Mouse (Mus musculus) thymus, postnatal 36 days (tissue): ENCODE results near the gene Nedd9.
A peak's percentile ranks its signal among the peaks of the same experiment; 100 is the strongest.

Experiments
- DNase-seq, 2 experiments: peaks; one replicate each; pipeline ENCODE4 v3.0.0; 2022; ENCODE audit warnings: mixed read lengths in 2 of 2

Gene Nedd9

DNA sequence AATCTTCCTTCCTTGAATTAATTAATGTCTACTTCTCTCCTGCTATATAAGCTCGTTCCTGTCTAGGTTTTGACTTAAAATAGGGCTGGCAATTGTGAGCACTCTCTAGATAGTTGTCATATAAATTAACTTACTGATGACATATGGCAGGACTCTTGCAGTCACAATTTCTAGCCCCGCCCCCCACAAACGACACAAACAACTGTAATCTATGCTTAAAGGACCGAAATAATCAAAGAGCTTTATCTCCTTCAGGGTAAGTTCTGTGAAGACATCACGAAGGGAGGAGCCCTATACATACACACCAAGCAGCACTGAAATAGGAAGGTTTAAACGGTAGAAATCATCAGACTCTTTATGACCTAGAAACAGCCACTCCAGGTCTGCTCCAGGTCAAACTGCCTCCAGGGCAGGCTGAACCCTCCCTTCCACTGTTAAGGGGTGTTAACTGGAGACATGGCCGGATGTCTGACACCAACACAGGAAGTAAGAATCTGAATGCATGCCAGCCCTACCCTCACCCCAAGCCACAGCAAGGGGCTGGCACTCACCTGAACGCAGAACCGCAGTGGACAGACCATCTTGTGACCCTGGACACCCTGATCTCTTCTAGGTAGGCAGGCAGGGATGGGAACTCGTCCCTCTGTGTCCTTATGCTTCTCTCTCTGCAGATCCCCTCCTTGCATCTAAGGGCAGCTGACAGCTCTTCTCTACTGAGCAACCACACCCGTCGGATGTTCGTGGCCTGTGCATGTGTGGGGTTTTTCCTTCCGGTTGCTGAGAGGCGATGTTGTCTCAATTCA, at the start of gene Nedd9:
Nedd9 (minus strand) TSS at position 757 of the 803 bp plus-strand sequence.
- peak; percentile 81 to 87 for DNase-seq

DNA sequence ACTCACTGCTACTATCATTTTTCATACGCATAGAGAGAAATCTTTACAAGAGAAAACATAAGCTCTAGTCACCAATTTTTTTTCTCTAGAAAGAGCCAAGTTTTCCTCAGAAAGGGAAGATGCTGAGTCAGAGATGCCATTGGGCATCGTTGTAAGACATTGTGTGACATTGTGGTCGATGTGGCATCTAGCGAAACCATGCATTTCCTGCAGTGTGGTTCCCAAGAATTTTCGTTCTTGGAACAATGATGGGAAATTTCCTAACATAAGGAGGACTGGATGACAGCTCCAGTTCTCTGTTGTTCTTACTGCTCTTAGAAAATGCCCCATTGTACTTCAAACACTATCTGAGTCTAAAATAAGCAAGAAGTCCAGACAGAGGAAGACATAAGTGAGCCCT, 45.5 kb upstream of the Nedd9 start:
- no peak for DNase-seq

DNA sequence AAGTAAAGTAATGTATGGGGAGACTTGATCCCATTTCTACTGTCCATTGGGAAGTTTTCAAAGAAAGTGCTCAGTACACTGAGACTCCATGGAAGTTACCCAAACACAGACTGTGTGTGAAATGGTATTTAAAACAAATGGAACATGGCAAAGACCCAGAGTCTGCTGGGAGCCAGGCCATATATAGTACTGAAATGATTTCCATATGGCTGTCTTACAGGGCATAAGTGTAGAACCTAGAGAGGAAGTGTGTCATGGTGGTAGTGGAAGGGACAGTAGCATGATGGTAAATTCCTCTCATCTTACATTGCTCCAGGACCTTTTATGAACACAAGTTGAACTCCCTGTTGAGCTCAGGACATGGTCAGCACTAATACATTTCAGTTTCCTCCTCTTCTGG, 43.2 kb upstream of the Nedd9 start:
- DNase-seq = no peak

DNA sequence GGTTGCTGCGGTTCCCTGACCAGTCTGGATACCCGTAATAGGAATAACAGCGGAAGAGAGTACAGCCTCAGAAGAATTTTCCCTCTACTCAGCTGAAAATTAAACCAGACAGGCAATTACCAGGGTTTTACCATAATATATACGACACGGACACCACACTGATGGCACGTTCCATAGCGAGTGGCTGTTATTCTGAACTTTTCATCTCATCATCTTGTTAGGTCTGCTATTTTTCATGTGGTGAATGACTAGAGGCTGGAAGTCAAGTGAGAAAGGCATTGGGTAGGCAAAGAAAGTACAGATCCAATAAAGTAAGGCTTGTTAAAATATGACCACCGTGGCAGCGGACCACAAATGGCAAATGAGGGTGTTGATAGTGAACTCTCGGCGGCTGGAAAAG, 37.0 kb upstream of the Nedd9 start:
- DNase-seq = no peak

DNA sequence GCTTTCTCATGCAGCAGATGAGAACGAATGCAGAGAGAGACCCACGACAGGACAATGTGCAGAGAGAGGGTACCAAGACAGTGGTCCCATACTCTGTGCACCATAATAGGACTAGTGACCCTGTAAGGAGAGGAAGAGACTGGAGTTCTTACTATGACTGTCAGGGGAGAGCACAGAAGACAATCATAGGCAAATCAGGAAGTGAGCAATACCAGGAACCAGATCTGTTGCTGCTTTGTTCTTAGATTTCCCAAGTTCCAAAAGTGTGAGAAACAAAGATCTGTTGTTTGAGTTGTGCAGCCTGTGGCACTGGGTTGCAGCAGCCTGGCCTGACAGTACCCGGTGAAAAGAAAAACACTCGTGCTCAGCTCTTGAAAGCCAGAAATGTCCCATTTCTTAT, 34.1 kb upstream of the Nedd9 start:
- no peak for DNase-seq

DNA sequence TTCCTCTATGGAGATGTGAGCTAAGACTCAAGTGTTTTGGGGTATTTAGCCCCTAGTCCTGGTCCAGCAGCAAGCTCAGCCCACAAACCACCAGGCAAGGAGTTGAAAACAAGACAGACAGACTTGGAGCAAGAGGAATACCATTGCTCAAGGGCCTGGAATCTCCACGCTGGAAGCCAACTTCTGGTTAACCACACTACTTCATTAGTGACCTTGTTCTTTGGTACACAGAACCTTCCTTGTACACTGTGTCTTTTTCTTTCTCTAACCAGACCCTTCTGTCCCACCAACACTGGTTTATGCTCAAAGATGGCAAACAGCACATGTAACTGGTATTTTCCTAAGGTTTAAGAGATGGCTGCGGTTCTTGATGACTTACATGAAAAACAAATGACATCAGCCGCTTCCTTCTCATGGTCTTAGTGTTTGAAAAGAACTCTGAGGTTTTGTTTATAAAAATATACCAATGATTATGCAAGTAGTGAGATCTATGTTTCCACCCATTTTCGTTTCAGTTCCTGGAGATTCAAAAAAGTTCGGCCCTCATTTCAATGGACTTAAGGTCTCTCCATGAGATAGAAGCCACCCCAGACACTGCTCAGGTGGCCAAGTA, 33.5 kb upstream of the Nedd9 start:
- DNase-seq = no peak

DNA sequence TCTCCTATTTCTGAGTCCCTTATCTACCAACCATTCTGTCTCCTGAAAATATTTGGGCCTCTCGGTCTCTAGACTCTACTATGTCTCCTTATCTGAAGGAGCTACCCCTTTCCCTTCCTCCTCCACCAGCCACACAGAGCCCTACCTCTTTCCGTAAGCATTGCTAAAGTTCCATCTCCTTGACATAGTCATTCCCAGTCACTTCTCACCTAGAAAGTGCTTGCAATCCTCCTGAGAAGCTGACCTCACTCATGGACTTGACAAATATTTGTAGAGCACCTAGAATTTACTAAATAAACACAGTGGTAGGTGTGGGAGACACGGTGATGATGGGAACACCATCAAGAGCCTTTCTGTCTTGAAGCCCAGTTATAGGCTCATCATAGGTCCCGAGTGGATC, 32.6 kb upstream of the Nedd9 start:
- no peak for DNase-seq

DNA sequence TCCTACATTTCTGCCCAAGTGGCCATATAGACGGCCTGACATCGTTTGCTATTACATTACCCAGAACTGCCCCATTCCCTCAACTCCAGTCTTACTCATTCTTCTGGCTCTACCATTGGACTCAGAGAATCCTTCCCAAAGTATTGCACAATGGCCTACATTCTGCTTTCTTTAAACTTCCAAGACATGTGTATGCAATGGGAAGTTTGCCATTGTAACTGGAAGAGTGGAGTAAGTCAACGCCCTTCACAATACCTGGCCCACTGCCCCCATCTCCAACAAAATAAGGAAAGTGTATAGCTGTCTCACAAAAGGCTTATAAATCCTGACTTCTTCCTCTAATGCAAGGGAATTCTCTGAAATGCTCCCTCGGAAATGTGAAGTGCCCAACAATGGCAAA, 30.0 kb upstream of the Nedd9 start:
- no peak for DNase-seq

DNA sequence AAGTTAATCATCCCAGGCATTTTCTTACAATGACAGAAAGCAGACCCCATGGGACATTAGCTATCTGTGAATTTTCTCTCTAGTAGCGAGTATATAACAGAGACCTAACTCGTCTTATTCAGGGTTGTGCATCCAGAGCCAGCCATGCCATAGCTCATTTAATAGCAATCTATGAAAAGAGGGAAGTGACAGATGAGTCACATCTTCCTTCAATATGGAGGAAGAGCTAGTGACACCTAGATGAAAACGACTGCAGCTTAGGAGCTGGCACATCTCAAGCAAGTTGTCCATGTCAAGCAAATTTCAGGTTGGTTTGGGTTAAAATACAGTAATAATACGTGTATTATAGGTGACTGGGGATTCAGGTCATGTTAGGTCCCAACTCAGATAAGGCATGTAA, 28.6 kb upstream of the Nedd9 start:
- DNase-seq = no peak

DNA sequence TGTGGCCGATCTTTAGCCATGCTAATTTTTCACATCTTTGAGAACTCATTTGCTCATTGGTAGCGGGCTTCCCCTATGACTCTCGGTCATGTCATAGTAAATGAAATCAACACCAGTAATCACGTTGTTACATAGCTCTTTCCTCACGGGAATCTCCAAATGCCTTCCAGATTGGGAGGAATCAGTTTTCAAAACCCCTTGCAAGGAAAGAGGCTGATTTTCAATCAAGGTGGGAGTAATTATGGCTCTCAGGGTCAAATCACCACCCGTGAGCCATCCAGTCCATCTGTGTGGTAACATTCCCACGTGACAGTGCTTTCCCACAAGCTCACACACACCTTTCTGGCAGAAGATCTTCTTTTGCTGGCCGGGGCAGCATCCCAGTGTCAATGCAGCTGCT, 27.8 kb upstream of the Nedd9 start:
- DNase-seq = no peak

DNA sequence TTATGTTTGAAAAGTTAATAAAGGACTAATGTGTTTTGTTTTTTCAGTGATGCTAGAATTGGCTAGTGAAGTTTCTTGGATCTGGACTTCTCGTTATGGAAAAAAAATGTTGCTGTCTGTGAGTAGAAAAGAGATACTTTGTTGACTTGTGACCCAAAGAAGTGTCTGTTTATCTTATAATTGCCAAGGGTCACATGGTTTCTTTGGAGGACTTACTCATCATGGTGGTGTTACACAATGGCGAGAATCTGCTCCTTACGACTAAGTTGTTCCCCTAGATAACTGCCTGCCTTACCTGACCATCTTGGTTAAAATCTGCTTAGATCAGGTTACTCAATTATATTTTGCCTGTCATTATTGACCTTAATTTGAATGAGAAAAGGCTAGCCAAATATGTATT, 26.3 kb upstream of the Nedd9 start:
- no peak for DNase-seq

DNA sequence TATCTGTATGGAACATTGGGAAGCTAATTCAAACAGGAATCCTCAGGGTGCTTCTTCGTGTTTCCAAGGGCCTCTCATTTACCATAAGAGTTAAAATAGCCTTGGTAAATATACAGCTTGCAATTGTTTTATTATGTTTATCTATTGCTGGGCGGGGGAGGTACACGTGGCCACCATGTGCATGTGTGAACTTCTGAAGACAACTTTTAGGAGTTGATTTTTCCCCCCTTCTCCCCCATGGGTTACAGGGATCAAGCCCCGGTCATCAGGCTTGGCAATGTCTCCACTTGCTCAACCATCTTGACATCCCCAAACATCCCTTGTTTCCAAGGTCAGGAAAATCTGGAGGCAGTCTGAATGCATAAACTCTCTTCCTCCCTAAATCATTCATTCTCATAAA, 25.1 kb upstream of the Nedd9 start:
- DNase-seq = no peak

DNA sequence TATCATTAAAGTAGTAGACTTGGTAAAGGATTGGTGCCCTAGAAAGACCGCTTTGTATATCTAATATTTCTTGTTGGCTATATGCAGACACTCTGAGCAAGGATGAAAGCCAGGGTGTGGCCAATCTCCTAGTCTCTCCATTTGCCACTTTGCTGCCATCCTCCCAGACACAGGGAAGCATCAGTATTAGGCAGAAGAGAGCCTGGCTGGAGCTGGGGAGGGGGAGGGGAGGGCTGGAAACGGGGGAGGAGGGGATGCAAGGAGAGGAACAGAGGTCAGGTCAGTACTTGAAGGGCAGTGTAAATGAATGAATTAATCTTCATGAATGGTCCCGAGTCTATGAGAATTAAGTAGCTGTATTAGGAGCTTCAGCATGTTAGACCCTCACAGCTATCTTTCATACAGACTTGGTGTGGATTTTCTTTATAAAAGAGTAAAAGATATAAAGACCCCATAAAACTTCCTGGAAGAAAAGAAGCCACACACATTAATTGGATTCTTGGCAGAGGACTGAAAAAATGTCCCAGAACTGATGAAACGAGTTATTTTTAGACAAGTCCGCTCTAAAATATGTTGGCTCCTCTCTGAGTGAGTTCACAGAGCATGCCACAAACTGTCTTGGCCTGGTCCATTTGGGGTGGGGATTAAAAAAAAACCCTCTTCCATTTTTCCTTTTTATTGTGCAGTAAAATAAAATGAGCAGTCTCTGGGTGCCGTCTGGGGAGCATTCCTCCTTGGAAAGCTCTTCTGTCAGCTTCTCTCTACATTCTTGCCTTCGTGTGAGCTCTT, 23.7 kb upstream of the Nedd9 start:
- DNase-seq = no peak

DNA sequence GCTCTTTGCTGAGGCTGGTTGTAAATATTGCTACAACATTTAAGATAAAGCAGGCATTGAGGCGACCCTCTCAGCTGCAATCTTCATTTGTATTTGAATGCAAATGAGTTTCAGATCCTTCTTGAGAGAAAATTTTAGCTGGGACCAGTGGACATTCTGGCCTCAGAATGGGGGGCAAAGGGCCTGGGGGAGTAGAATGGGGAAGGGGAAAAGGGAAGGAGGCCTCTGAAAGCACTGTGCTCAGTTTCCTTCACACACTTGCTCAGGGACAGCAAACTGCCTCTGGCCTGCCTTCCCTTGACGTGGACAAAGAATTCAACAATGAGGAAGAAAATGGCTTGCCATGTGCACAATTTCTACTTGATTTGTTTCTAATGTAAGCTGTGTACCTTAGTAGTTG, 18.4 kb upstream of the Nedd9 start:
- DNase-seq = no peak

DNA sequence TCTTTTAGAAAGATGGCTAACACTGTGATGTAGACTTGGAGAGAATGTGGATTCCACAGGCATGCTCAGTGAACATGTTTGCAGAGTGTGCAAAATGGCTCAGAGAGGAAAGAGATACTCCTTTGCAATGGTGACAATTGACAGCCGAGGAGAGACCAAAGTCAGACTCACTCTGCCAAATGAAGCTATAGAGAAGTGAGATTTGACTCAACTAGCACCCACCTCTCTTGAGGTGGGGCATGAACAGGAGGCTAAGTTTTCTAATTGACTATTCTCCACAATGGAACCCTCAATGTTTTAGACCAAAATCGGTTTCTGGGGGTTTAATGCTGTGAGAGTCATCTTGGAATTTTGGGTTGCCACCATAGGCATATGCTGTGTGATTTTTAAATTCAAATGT, 17.8 kb upstream of the Nedd9 start:
- no peak for DNase-seq

DNA sequence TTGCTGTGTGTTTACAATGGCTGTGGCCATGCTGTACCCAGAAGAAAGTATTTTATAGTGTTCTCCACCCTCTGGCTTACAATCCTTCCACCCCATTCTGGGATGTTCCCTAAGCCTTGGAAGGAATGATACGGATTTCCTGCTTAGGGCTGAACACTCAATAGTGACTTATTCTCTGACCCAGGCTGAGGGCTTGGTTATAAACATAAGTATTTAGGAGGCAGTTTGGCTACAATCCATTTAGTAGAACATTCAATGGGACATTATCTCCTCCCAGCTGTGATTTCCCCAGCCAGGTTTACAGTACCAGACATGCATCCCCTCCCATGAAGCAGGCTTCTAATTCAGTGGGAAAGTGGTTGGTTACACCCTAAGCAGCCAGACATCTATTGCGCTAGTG, 17.3 kb upstream of the Nedd9 start:
- no peak for DNase-seq

DNA sequence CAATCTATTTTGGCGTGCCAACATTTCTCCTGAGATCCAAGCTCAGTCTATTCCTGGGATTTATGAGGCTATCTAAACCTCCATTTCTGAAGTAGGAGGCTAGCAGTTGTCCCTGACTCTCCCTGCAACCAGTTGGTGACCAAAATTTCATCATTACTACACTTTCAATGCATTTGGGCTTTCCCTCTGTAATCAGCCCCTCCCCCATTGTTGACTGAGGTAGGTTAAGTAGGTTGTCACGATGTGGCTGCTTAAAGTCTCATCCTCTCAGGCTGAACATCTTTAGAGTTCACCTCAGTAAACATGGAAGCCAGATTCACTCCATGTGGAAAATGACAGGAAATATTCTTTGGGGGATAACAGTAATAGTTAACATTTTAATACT, 15.7 kb upstream of the Nedd9 start:
- no peak for DNase-seq

DNA sequence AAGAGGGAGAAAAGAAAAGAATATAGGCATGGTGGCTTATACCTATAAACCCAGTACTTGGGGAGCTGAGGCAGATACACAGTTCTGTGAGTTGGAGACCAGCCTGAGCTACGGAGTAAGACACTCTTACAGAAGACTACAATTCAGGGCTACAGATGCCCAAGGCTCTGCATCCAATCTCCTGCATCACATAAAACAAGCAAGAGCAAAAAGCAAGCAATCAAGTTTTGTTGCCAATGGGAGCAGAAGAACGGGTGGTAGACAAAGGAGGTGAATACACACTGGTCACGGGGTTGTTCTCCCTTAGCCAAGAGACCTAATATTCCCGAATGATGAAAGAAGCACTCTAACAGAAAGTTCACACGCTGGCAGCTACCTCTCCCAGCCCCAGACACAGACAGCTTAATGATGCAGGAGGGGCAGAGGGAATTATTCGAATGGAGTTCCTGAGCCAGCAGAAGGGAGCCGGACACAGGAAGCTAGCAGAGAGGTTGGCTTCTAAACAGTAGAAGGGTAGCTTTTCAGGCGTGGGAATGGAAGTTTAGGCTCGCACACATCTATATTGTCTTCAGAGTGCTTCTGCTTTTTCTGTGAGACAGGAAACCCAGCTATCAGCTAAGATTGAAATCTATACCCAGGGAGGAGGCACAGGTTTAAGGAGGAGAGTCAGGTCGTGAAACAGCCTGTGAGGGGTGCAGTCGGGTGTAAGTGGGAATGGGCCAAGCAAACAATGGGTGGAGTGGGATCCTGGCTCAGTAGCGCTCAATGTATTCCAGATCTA, 15.2 kb upstream of the Nedd9 start:
- DNase-seq = no peak

DNA sequence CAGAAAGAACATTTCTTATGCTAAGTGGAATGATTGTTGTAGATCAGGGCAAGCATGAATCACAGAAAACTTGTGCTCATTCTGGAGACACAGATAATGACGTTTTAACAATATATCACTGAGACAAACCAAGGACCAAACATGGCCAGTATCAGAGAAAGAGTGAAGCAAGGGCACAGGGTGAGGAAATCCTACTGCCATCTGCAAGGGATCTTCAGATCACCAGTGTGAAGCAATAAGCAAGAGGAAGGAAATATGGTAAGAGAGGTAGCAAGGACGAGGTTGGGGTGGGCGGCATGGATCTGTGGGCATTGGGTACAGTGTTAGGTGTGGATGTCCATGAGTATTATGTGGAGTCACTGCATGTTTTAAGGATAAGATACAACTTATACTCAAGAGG, 13.6 kb upstream of the Nedd9 start:
- no peak for DNase-seq

DNA sequence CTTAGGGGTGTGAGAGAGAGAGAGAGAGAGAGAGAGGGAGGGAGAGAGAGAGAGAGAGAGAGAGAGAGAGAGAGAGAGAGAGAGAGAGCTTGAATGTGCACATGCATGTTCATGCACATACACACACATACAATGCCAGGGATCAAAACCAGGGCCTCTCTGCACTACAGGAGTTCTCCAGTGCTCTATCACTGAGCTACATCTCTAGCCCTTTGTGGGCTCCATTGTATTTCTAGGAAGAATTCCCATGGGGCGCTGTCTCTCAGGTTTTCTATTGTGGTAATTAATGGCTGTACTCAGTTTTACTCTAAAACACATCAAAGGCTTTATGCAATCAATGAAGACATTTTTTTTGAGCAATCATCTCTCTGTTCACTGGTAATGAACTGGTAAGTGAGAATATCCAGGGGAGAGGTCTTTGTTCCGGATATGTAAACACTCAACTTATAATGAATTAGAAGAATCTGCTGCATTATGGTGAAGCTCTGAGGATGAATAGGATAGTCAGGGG, 11.5 kb upstream of the Nedd9 start:
- DNase-seq = no peak

DNA sequence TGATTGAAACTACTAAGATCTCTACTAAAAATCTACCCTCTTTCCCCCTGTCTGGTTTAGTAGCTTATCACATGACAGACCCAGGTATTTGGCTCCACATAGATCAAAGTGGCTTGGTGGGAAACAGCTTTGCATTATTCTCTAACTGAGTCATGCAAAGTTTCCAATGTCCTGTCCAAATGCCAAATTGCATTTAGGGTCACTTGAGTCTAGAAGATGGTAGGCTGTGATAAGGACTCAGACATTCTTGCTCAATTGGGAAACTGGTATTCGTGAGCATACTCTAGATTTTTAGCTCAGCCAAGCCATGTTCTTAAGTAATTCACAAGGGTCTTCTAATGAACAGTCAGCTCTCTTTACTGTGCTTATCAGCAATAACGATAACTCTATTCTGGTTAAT, 7.5 kb upstream of the Nedd9 start:
- no peak for DNase-seq

DNA sequence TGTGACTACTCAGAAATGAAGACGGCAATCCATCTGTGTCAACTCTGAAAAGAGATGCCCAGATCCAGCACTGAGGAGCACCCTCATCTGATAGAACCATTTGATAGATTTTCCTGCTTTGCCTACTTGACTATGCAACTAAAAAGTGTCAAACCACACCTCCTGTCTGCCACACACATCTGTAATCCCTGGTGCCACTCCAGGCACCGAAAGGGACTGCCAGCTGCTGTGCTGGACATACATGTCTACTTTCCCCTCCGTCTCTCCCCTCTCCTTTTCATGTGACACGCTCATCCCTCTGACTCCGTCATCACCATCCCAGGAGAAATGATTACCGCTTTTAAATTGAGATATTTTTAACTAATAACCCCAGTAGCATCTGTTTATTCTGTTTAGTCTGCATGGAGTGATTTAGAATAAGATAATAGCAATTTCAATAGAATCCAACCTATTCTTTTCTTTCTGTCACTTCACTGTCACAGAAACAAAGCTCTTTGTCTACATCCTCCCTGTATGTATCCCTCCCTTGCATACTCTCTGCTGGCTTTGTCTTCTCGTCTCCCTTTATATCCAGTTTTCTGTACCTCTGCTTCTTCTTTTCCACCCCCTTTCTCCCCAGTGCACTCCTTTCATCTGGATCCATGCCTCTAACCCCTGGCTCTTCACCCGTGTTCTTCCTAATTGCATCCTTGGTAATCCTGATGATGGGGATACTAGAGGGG, 5.0 kb upstream of the Nedd9 start:
- DNase-seq = no peak
